Mouse (Mus musculus): ENCODE results near the gene Btbd9.

The Btbd9 gene

DNA sequence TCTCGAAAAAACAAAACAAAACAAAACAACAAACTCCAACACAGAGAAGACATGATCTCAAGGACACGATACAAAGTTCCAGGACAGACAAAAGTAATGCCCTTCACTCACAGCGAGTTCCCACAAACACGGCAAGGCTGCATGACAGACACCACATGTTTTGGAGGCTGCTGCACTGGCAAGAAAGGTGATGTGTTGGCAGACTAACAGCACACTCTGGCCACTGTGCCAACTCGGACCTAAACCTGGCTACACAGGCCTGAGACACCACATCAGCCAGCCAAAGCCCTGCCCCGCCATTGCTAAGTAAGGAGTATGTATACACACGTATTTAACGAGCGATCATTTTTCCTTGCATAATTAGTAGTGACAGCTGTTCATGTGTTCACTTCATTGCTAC, 123.9 kb downstream of the Btbd9 start:
- DNase-seq (ENCODE audit: low spot score in 2 of 2), result peak; percentile 34 to 47

DNA sequence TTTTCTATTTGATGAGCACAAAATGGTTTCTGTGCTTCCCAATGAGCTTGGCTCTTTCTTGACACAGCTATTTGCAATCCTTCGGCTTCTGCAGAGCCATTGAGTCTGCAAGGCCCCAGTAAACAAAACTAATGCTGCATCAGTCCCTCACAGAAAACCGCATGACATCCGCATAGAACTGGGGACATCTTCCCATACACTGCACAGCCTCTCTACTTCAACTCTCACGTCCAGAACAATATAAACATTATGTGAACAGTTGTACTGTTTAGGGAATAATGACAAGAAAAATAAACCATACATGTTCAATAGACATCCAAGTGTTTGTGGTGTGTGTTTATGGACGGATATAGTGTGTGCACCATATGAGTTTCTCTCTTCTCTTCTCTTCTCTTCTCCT, 127.7 kb downstream of the Btbd9 start:
- DNase-seq (ENCODE audit: low spot score in 2 of 2), result no peak

GRCm38 (mm10) chr17:30445805-30446441, 130.4 kb downstream of the Btbd9 start:
- peak; percentile 48 to 56 for DNase-seq (ENCODE audit: low spot score in 2 of 2)

DNA sequence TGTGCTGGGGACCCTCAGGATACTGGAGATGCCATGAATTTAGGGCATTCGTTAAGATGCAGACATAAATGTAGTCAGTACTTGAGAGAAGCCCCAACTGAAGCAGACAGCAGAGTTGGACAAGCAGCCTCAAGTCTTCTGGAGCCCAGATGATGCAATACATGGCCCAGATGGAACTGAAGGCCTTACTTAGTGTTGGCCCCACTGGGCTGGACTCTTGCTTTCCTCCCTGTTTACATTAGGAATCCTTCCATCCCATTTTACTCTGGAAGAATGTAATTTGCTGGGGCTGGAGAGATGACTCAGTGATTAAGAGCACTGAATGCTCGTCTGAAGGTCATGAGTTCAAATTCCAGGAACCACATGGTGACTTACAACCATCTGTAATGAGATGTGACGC, 136.6 kb downstream of the Btbd9 start:
- no peak for DNase-seq (ENCODE audit: low spot score in 2 of 2)

- peak; percentile 22 to 51 for DNase-seq (ENCODE audit: low spot score in 2 of 2)
These were observed 137.5 kb downstream of the Btbd9 start for GRCm38 (mm10) chr17:30438786-30439185.

DNA sequence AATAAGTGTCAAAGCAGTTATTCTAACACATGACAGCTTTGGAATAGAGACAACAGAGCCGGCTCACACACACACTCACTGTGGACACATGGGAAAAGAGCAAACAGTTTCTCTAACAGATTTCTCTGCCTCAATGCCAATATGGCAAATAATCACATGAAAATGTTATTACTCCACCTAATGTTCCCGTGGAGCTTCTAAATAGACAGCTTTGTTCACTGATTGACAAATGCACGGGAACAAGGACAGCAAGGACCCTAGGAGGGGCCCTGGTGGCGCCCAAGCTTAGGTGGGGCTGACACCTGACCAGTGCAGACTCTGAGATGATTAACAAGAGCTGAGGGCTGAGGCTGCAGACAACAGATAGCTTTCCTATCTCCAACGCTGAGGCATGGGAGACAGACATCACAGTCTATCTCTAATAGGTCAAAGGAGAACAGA, 140.2 kb downstream of the Btbd9 start:
- no peak for DNase-seq (ENCODE audit: low spot score in 2 of 2)

GRCm38 (mm10) chr17:30435478-30435877, 140.8 kb downstream of the Btbd9 start:
- no peak for DNase-seq (ENCODE audit: low spot score in 2 of 2)

DNA sequence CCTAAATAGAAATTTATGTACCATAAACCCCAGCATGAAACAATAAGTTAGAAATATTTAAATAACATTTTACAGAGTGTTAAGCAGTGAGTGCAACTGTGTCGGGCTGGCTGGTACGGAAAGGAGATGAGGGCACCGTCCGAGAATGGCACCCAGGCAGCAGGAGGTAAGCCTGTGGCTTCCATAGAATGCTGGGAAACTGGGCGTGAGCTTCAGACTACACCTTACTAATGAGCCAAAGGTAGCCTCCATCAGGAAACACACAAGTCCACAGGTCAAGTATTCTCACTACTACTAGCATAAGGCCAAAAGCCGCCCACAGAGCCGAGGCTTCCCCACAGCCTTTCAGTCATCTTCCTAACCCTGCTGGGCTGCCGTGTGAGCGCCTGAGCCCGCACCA, 144.2 kb downstream of the Btbd9 start:
- no peak for DNase-seq (ENCODE audit: low spot score in 2 of 2)

- DNase-seq (ENCODE audit: low spot score in 2 of 2), result no peak
These were observed 145.2 kb downstream of the Btbd9 start for GRCm38 (mm10) chr17:30430961-30431640.

DNA sequence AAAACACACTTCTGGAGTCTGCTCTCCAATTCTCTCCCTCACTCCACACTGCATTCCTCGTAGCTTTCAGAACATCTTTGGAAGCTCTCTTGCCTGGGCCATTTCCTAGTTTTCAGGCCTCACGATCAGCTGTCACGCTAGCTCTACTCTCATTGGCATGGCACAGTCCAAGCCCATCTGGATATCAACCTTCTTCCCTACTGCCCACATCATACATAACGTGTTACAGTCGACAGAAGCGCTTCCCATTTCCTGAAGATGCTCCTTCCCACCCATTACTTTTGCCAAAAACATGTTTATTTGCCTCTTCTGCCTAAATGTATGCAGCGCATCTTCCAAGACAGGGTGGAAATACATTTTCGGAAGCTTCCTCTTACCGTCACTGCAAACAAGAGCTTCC, 147.6 kb downstream of the Btbd9 start:
- no peak for DNase-seq (ENCODE audit: low spot score in 2 of 2)

GRCm38 (mm10) chr17:30423256-30423852, 152.9 kb downstream of the Btbd9 start:
- DNase-seq (ENCODE audit: low spot score in 2 of 2), result no peak

- DNase-seq (ENCODE audit: low spot score in 2 of 2), result no peak
These were observed 154.0 kb downstream of the Btbd9 start for GRCm38 (mm10) chr17:30422278-30422677.

GRCm38 (mm10) chr17:30421256-30421655, 155.0 kb downstream of the Btbd9 start:
- no peak for DNase-seq (ENCODE audit: low spot score in 2 of 2)

GRCm38 (mm10) chr17:30419494-30419893, 156.8 kb downstream of the Btbd9 start:
- no peak for DNase-seq (ENCODE audit: low spot score in 2 of 2)

- DNase-seq (ENCODE audit: low spot score in 2 of 2), result no peak
These were observed 157.8 kb downstream of the Btbd9 start for GRCm38 (mm10) chr17:30418510-30418909.

DNA sequence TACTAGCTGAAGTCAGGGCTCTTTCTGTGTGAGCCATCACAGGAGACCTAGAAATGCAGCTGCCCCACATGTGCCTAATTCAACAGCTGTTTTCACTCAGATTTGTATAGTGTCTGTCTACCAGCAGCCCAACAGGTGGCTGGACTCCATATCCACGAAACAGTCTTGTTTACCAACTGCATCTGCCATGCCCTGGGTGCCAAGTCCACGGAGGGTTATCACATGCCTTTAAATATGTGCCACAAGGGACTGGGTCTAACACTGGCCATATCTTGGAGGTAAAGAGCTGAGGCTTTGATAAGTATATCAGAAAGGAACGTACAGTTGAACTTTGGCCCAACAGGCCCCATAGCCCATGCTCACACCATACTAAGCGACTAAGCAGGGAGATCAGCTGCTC, 159.2 kb downstream of the Btbd9 start:
- DNase-seq (ENCODE audit: low spot score in 2 of 2), result no peak

GRCm38 (mm10) chr17:30415693-30416092, 160.6 kb downstream of the Btbd9 start:
- DNase-seq (ENCODE audit: low spot score in 2 of 2), result no peak

DNA sequence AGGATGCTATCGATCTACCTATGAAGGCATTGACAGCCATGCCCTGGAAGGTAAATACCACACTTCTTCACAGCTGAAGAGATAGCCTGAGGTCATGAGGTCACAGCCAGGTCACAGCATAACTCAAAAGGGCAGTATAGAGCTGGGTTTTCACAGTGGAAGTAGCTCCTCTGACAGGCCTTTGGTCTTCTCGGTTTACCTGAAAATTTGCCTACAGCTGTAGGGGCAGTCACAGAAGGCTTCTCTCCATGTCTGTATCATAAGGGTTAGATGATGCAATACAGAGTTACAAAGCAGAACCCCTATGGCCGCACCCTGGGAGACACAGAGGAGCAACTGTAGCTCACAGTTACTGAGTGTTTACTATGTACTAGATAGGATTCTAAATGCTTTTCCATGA, 163.3 kb downstream of the Btbd9 start:
- DNase-seq (ENCODE audit: low spot score in 2 of 2), result no peak

GRCm38 (mm10) chr17:30406002-30406401, 170.3 kb downstream of the Btbd9 start:
- DNase-seq (ENCODE audit: low spot score in 2 of 2), result no peak

GRCm38 (mm10) chr17:30402871-30403270, 173.4 kb downstream of the Btbd9 start:
- DNase-seq (ENCODE audit: low spot score in 2 of 2), result no peak

DNA sequence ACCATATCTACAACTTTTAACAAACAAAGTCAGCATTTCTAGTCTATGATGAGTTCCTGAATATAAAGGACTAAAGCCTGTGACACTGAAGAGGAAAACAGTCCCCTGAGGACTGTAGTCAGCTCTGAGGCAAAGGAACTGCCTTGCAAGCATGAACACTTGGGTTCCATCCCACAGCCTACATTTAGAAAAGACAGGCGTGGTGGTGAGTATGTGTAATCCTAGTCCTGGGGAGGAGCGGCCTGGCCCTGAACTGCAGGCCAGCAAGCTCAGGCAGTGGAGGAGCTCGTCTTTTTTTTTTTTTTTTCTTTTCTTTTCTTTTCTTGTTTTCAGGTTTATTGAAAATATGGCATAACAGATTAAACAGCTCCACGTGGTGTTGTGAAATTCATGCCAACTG, 181.0 kb downstream of the Btbd9 start:
- DNase-seq (ENCODE audit: low spot score in 2 of 2), result no peak

DNA sequence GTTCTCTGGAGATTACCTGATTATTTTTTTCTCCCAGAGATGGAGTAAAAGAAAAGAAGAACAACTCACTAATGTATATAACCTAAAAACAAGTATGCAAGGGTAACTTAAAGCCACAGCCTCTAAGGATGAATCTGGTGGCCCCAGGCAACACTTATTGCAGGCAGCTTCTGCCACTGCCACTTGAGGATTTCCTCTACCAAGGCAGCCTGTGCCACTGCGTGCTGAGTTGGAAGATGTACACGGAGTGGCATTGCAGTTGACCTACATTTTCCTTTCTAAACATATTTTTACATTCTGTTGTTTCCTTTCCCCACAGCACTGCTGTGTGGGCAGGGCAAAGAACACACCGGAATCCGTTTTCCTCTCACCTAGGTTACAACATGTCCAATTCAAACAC, 184.3 kb downstream of the Btbd9 start:
- no peak for DNase-seq (ENCODE audit: low spot score in 2 of 2)

DNA sequence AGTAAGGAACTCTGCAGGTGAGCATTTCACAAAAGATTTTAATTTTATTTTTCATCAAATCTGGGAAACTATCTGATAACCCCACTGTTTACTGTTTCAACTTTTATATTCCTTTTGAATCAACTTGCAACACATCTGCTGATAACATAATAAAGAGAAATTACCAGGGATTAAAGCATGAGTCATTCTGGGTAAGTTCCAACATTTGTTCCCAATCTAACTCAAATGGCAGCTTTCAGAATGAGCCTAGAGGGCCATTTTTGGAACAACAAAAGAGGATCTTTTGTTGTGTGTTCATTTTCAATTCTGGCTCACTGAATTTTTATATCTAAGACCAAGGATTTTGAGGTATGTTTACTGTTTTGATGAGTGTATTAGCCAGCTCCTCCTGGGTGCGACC, 185.1 kb downstream of the Btbd9 start:
- no peak for DNase-seq (ENCODE audit: low spot score in 2 of 2)

Measured in heart, adult 9 months (tissue).